Mouse (Mus musculus): ENCODE data around the gene Tyw3. TPM values are rescaled to one million over a fixed set of nuclear protein-coding genes. Genes with fewer than 3 reads are reported as not detected.

Gene Tyw3
- polyA plus RNA-seq, 1 experiment: 21.6 TPM

- no peak for DNase-seq
- TF ChIP-seq CTCF (IDR thresholded peaks at IDR 0.05; ENCODE audit: borderline replicate concordance, insufficient read depth, low read depth, low read length) (no peak), POLR2A (IDR thresholded peaks at IDR 0.05; ENCODE audit: borderline replicate concordance, insufficient read depth, low read length) (no peak)
- WGBS: 72% methylated on average over 1 of the region's 1 CpGs
- Histone ChIP-seq H3K4me3 (replicated peaks; ENCODE audit: insufficient read depth, low read depth, low read length) (no peak overlapping the region), H3K27me3 (ENCODE audit: control insufficient read depth, insufficient read depth, low read length) (no peaks in the 10 kb centered on the region), H3K4me1 (ENCODE audit: control insufficient read depth, insufficient read depth, low read length) (no peaks in the 10 kb centered on the region), H3K27ac (ENCODE audit: insufficient read depth, low read length) (no peak overlapping the region)
Measured at GRCm38 (mm10) chr3:154607896-154608295, 11.0 kb upstream of the Tyw3 start.

- no peak overlapping the region for H3K4me3 ChIP-seq (replicated peaks; ENCODE audit: insufficient read depth, low read depth, low read length)
- H3K27me3 ChIP-seq (ENCODE audit: control insufficient read depth, insufficient read depth, low read length): no peaks in the 10 kb centered on the region
- H3K4me1 ChIP-seq (ENCODE audit: control insufficient read depth, insufficient read depth, low read length): no peaks in the 10 kb centered on the region
- WGBS: 57% methylated on average over 5 of the region's 5 CpGs
- no peak for DNase-seq
- no peak overlapping the region for H3K27ac ChIP-seq (ENCODE audit: insufficient read depth, low read length)
- TF ChIP-seq CTCF (IDR thresholded peaks at IDR 0.05; ENCODE audit: borderline replicate concordance, insufficient read depth, low read depth, low read length) (no peak), POLR2A (IDR thresholded peaks at IDR 0.05; ENCODE audit: borderline replicate concordance, insufficient read depth, low read length) (no peak)
Measured at GRCm38 (mm10) chr3:154604871-154605270, 8.0 kb upstream of the Tyw3 start.

GRCm38 (mm10) chr3:154602141-154602540 lies 5.2 kb upstream of the Tyw3 start:
- no peak for TF ChIP-seq POLR2A (IDR thresholded peaks at IDR 0.05; ENCODE audit: borderline replicate concordance, insufficient read depth, low read length)
- TF ChIP-seq CTCF (IDR thresholded peaks at IDR 0.05; ENCODE audit: borderline replicate concordance, insufficient read depth, low read depth, low read length): no peak
- no peak overlapping the region for H3K4me3 ChIP-seq (replicated peaks; ENCODE audit: insufficient read depth, low read depth, low read length)
- H3K27me3 ChIP-seq (ENCODE audit: control insufficient read depth, insufficient read depth, low read length): no peaks in the 10 kb centered on the region
- no peak for DNase-seq
- no peak overlapping the region for H3K27ac ChIP-seq (ENCODE audit: insufficient read depth, low read length)
- no peaks in the 10 kb centered on the region for H3K4me1 ChIP-seq (ENCODE audit: control insufficient read depth, insufficient read depth, low read length)

GRCm38 (mm10) chr3:154597561-154597960 lies 657 bp upstream of the Tyw3 start:
- peak in 1 of 2 experiments; percentile 14 for DNase-seq
- TF ChIP-seq POLR2A (IDR thresholded peaks at IDR 0.05; ENCODE audit: borderline replicate concordance, insufficient read depth, low read length) (no peak), CTCF (IDR thresholded peaks at IDR 0.05; ENCODE audit: borderline replicate concordance, insufficient read depth, low read depth, low read length) (no peak)
- H3K27ac ChIP-seq (ENCODE audit: insufficient read depth, low read length): peak overlapping the region; percentile 26; the same call in 1 of the 2 replicates
- 39% methylated on average over 7 of the region's 7 CpGs for WGBS
- no peaks in the 10 kb centered on the region for H3K27me3 ChIP-seq (ENCODE audit: control insufficient read depth, insufficient read depth, low read length)
- no peaks in the 10 kb centered on the region for H3K4me1 ChIP-seq (ENCODE audit: control insufficient read depth, insufficient read depth, low read length)
- H3K4me3 ChIP-seq (replicated peaks; ENCODE audit: insufficient read depth, low read depth, low read length): peak overlapping the region; percentile 89

- WGBS: under 1% methylated on average over 25 of the region's 25 CpGs
- peak; percentile 89 to 95 for DNase-seq
- H3K27ac ChIP-seq (ENCODE audit: insufficient read depth, low read length): peak within 1 kb of the TSS; percentile 95
- H3K4me3 ChIP-seq (replicated peaks; ENCODE audit: insufficient read depth, low read depth, low read length): peak within 1 kb of the TSS; percentile 89
- no peaks in the 10 kb centered on the region for H3K27me3 ChIP-seq (ENCODE audit: control insufficient read depth, insufficient read depth, low read length)
- peak; percentile 51; the same call in 1 of the 2 replicates for TF ChIP-seq POLR2A (IDR thresholded peaks at IDR 0.05; ENCODE audit: borderline replicate concordance, insufficient read depth, low read length)
- peak; percentile 79 for TF ChIP-seq CTCF (IDR thresholded peaks at IDR 0.05; ENCODE audit: borderline replicate concordance, insufficient read depth, low read depth, low read length)
- no peaks in the 10 kb centered on the region for H3K4me1 ChIP-seq (ENCODE audit: control insufficient read depth, insufficient read depth, low read length)
Measured at GRCm38 (mm10) chr3:154596488-154596933, 393 bp downstream of the Tyw3 start, which contains the start of gene Cryz. Cryz (plus strand) TSS chr3:154596711.

GRCm38 (mm10) chr3:154594156-154594555 lies 2.7 kb downstream of the Tyw3 start:
- no peak overlapping the region for H3K4me3 ChIP-seq (replicated peaks; ENCODE audit: insufficient read depth, low read depth, low read length)

GRCm38 (mm10) chr3:154593596-154593995 lies 3.3 kb downstream of the Tyw3 start:
- 97% methylated on average over 6 of the region's 6 CpGs for WGBS
- Histone ChIP-seq H3K27ac (ENCODE audit: insufficient read depth, low read length) (no peak overlapping the region), H3K4me1 (ENCODE audit: control insufficient read depth, insufficient read depth, low read length) (no peaks in the 10 kb centered on the region), H3K4me3 (replicated peaks; ENCODE audit: insufficient read depth, low read depth, low read length) (no peak overlapping the region), H3K27me3 (ENCODE audit: control insufficient read depth, insufficient read depth, low read length) (no peaks in the 10 kb centered on the region)
- DNase-seq: no peak
- TF ChIP-seq CTCF (IDR thresholded peaks at IDR 0.05; ENCODE audit: borderline replicate concordance, insufficient read depth, low read depth, low read length): no peak
- no peak for TF ChIP-seq POLR2A (IDR thresholded peaks at IDR 0.05; ENCODE audit: borderline replicate concordance, insufficient read depth, low read length)

More at GRCm38 (mm10) chr3:154594156-154594555, 2.7 kb downstream of the Tyw3 start:
- DNase-seq: no peak
- H3K27me3 ChIP-seq (ENCODE audit: control insufficient read depth, insufficient read depth, low read length): no peaks in the 10 kb centered on the region
- H3K4me1 ChIP-seq (ENCODE audit: control insufficient read depth, insufficient read depth, low read length): no peaks in the 10 kb centered on the region
- 88% methylated on average over 6 of the region's 6 CpGs for WGBS
- TF ChIP-seq CTCF (IDR thresholded peaks at IDR 0.05; ENCODE audit: borderline replicate concordance, insufficient read depth, low read depth, low read length) (no peak), POLR2A (IDR thresholded peaks at IDR 0.05; ENCODE audit: borderline replicate concordance, insufficient read depth, low read length) (no peak)
- no peak overlapping the region for H3K27ac ChIP-seq (ENCODE audit: insufficient read depth, low read length)

GRCm38 (mm10) chr3:154591621-154592020 lies 5.3 kb downstream of the Tyw3 start:
- TF ChIP-seq CTCF (IDR thresholded peaks at IDR 0.05; ENCODE audit: borderline replicate concordance, insufficient read depth, low read depth, low read length): no peak
- no peak for TF ChIP-seq POLR2A (IDR thresholded peaks at IDR 0.05; ENCODE audit: borderline replicate concordance, insufficient read depth, low read length)
- no peak for DNase-seq
- Histone ChIP-seq H3K4me1 (ENCODE audit: control insufficient read depth, insufficient read depth, low read length) (no peaks in the 10 kb centered on the region), H3K27ac (ENCODE audit: insufficient read depth, low read length) (no peak overlapping the region), H3K4me3 (replicated peaks; ENCODE audit: insufficient read depth, low read depth, low read length) (no peak overlapping the region), H3K27me3 (ENCODE audit: control insufficient read depth, insufficient read depth, low read length) (no peaks in the 10 kb centered on the region)
- WGBS: 96% methylated on average over 3 of the region's 3 CpGs
